Mouse (Mus musculus) embryo, embryonic 10.5 days (tissue): ENCODE data around the gene Tmprss11b.

Experiments used
- DNase-seq: peaks from one replicate; pipeline ENCODE4 v3.0.0-alpha.2; 2015; ENCODE audit warnings: low spot score

Gene Tmprss11b

DNA sequence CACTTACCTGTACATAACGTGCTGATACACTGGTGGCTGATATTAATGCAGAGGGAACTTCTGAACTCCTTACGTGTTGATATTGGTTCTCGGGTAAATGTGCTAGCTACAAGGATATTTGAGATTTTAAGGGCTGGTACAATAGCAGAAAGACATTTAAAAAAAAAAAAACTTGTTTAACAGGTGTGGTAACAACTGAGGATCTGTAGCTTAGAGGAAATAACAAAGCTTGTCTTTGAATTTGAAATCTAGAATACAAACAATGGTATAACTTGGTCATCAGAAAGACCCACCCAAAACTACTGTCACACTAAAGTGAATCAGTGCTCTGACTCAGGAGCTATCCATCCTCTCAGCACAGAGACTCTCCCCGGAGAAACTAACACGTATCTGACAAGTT is at the start of gene Tmprss11b:
TSS of gene Tmprss11b (minus strand) at position 101 of the 400 bp plus-strand sequence.
- no peak for DNase-seq

DNA sequence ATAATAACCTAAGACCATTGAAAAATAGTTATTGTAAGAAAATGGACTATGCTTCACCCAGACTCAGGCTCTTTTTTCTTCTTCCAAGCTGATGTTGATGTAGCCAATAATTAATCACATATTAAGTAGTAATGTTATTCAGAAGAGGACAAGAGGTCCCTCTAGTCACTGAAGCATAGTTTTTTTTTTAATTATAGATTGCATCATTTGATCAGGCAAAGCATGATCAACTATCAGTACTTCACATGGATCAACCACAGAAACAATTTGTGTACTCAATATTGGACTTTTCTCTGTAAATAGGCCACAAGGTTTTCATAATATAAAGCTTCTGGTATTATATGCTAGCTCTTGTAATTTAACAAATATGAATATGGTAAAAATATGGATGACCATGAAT is 48.9 kb upstream of the Tmprss11b start:
- no peak for DNase-seq

DNA sequence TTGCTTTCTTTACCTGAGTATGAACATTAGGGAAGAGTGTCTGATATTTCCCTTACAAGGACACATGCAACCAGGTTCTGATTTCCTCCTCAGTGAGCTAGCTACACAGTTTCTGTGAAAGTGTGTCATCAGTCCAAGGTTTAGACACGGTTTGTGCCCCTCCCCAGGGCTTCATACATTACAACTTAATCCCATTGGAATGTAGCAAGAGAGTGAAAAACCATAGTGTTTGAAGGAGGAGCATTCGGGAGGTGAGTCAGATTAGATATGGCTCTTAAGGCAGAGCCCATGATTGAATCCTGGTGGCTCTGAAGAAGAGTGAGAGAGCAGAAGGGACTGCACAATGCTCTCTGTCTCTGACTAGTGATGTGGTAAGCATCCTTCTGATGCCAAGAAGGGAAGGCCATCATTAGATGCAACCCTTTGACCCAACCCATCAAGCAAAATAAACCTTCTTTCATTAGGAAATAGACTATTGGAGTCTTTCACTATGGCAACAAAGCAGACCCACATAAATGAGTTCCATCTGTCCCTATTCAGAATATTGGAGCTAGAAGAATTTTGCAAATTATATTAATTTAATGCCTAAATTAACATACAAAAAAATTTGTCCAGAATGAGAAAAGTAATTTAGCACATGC is 46.8 kb upstream of the Tmprss11b start:
- DNase-seq, result peak; percentile 8

DNA sequence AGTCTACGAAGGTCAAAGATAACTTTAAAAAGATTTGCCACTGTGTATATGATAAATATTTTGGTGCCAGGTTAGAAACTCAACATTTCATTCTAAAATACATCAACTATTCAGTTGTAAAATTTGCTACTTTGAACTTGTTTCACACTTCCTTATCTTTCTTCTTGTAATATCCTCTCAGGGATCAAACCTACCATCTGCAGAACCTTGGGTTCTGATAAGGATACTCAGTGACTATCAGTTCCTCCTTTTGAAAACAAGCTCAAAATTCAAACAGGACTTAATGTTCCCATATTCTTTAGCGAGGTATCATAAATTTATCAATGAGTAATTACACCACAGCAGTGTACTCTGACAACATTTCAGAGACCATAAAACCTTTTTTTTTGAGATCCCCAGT is 38.8 kb upstream of the Tmprss11b start:
- no peak for DNase-seq

DNA sequence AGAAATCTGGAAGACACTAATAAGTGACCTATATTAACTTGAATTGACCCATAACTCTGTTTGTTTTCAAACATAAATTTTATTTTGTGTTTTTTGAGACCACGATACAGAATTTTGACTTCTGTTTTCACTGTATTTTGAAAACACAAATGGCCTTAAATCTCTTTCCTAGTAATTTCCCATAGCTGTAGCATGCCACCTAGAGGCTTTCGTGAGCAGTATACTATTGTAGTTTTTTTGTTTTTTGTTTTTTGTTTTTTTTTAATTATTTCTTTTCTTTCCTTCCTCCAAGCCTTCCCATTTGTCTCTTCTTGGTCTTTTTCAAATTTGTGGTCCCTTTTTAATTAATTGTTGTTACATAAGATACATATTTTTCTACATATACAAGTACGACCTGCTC is 28.8 kb upstream of the Tmprss11b start:
- DNase-seq, result no peak

DNA sequence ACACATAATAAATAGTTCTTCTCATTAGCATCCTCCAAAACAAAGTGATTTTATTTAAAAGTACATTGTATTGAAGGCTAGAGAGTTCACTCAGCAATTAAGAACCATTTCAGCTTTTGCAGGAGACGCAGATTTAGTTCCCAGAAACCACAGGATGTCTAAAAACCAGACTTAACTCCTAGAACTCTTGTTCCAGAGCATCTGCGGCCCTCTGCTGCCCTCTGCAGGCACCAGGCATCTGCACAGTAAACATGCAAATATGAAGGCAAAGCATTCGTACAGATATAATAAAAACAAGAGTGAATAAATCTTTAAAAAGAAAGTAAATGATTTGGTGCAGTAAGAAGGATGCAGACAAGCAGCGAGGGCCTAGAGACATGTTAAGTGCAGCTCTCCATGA is 8.5 kb upstream of the Tmprss11b start:
- DNase-seq, result peak; percentile 48

DNA sequence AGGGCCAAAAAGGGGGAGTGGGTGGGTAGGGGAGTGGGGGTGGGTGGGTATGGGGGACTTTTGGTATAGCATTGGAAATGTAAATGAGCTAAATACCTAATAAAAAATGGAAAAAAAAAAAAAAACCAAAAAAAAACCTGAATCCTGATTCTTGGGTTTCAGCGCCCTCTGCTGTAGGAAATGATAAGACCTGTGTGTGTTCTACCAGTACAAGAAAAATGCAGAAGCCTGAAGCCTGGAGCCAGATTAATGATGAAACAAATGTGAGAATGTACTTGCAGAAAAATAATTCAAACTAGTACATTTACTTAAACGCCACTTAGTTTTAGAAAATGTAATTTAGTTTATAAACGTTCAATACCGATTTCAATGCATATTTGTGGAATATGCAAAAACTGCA is 27.0 kb downstream of the Tmprss11b start:
- peak; percentile 74 for DNase-seq

DNA sequence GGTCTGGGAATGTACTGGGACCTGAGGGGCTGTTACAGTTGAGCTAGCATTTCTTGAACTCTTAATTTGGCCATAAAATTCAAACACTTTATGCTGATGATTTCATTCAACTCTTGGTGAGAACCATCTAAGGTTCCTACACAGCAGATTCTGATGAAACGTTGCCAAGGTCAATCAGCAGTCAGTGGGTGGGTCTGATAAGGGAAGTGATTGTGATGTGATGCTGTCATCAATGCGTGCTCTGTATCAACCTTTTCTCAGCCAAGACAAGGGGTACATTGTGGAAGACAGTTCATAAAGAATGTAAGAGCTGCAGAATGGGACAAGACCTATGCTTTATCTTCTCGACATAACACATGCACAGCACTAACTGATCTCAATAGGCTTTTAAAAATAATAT is 35.4 kb downstream of the Tmprss11b start:
- DNase-seq, result no peak

DNA sequence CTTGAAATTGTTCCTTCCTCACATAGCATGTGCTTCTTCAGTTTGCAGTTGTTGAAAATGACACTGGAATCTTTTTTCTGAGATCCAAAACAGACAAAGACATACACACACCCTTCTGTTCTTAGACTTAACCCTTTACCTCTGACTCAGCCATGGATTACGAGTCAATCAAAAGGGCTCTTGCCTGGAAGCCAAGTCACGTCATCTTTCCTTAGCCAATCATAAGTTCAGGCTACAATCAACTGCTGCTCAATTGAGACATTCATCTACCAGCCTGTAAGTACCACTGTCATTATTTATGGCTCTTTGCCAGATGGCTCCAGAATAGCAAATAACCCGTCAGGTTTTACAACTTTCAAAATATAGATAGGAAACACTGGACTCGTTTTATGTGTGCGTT is 43.8 kb downstream of the Tmprss11b start, which contains the start of gene Tmprss11f:
TSS of gene Tmprss11f (minus strand) at position 101 of the 400 bp plus-strand sequence.
- no peak for DNase-seq

DNA sequence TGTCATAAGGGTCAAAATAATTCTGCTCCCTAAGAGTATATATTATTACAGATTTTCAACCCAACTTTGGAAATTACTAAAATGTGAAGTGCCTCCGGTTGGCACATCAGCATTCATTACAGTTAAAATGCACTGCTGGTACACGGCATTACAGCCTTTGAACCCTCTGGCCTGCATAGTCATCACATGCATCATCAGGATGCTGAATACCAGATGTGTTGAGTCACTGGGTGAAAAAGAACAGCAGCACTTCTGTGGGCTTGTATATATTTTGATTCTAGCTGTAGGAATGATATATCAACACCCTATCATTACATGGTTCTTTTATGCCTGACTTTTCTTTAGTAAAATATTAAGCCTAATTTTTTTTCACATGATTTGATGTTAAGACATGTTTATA is 45.5 kb downstream of the Tmprss11b start:
- DNase-seq, result no peak

DNA sequence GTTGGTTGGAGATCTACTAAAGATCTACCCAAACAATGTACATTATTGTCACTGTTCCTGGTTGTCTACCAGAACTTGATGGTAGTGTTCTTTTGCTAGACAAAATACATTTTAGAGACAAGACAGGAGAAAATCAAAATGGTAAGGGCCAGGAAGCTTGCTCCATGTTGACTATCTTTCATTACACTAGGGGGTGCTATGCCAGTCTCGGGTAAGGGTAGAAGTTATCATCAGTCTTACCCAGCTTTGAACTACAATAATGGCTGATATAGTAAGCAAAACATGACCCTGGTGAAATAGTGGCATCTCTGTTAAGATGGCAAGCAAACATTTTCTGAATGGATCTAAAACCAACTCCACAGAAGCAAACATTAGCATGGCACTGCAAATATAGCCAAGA is 54.4 kb downstream of the Tmprss11b start:
- DNase-seq, result no peak
